Mouse (Mus musculus) macrophage (primary cell): ENCODE measurements around the gene Crabp1. TPM values are rescaled to one million over a fixed set of nuclear protein-coding genes. Genes with fewer than 3 reads are reported as not detected.

Experiments used
- H3K27ac ChIP-seq: fragments of 350-480 bp; formaldehyde crosslinking; 2 replicates; pipeline ENCODE4 v1.9.0; 2021
- H3K36me3 ChIP-seq: fragments of 350-480 bp; formaldehyde crosslinking; 2 replicates; pipeline ENCODE4 v1.9.0; 2021; ENCODE audit errors: inconsistent target
- H3K4me3 ChIP-seq: fragments of 350-480 bp; formaldehyde crosslinking; 2 replicates; pipeline ENCODE4 v1.9.0; 2021; ENCODE audit errors: inconsistent target
- H3K79me2 ChIP-seq: fragments of 350-480 bp; formaldehyde crosslinking; 2 replicates; pipeline ENCODE4 v1.9.0; 2021; ENCODE audit errors: inconsistent target
- WGBS: methylation state at CpG from one replicate; pipeline ENCODE4 v1.1.7; 2026; ENCODE audit warnings: inconsistent platforms; ENCODE audit not compliant: missing documents; 5-methylcytosine and 5-hydroxymethylcytosine counted together
- polyA plus RNA-seq: library from polyadenylated mRNA; stranded (reverse); fragments of 250-400 nt; gene quantifications from 3 replicates; pipeline ENCODE4 v1.2.4, GENCODE M21; 2018; ENCODE audit warnings: inconsistent platforms

The Crabp1 gene
- polyA plus RNA-seq, 1 experiment from 2014 or later: not detected

DNA sequence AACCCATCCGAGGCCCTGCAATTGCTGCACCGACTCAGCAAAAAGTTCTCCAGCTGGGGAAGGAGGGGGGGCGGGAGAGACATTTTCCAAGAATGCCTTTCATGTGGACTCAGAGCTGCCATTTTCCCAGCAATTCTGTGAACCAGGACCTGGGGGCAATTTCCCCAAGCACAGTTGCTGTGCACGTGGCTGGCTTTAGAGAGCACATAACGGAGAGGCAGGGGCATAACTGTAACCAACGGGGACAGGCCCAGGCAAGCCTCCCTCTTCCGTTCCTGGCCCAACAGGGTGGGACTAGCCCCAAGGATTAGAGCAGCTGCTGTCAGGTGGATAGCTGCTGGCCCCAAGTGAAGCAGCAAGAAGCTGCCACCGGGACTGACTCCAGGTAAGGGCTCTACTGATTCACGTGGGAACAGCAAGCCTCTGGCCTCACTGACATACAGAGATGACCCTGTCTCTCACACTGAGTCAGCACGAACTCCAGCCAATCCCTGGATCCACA lies 37.0 kb downstream of the Crabp1 start:
- no peaks in the 10 kb centered on the region for H3K79me2 ChIP-seq
- WGBS: 72% methylated on average over 10 of the region's 10 CpGs
- no peak overlapping the region for H3K4me3 ChIP-seq

GRCm38 (mm10) chr9:54802749-54803679 lies 38.5 kb downstream of the Crabp1 start:
- Histone ChIP-seq H3K79me2 (no peaks in the 10 kb centered on the region), H3K4me3 (no peak overlapping the region), H3K36me3 (no peaks in the 10 kb centered on the region), H3K27ac (no peak overlapping the region)
- WGBS: 86% methylated on average over 6 of the region's 6 CpGs

More for the DNA sequence above, 37.0 kb downstream of the Crabp1 start:
- Histone ChIP-seq H3K36me3 (no peaks in the 10 kb centered on the region), H3K27ac (no peak overlapping the region)

DNA sequence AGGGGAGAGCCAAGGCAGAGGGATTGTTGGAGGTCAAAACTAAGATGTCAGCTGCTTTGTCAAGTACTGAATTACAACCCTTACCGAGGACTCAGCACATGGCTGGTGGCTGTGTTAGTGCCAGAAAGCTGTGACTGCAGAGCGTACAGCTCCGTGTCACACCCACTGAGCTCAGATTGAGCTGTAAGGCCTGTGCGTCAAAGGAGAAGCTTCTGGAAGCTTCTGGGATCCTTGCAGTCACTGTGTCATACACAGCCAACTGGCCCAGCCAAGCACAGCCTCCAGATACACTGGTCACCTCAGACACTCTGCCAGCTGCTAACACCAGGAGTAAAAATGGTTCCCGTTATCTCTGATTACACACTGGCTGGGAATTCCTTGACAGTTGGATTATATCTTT lies 39.8 kb downstream of the Crabp1 start:
- no peaks in the 10 kb centered on the region for H3K79me2 ChIP-seq
- no peak overlapping the region for H3K27ac ChIP-seq
- no peaks in the 10 kb centered on the region for H3K36me3 ChIP-seq
- no peak overlapping the region for H3K4me3 ChIP-seq
- WGBS: 91% methylated on average over 5 of the region's 5 CpGs

DNA sequence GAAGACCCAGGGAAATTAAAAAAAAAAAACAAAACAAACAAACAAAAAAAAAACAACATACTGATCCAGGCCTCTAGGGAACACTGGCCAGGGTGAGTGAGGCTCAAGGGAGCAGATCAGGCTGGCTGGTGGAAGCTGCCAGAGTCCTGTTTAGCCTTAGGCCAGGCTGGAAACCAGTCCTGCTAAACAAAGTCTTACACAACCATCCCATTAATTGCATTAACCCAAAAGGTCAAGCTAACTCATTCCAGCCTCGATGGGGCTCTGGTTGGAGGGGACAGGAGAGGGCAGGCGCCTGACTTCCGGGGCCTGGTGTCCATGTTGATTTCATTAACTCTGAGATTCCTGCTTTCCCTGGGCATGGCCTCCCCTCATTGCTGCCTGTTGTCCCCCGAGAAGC lies 43.2 kb downstream of the Crabp1 start:
- no peak overlapping the region for H3K27ac ChIP-seq
- H3K36me3 ChIP-seq: no peaks in the 10 kb centered on the region
- no peaks in the 10 kb centered on the region for H3K79me2 ChIP-seq
- 91% methylated on average over 4 of the region's 4 CpGs for WGBS
- no peak overlapping the region for H3K4me3 ChIP-seq

DNA sequence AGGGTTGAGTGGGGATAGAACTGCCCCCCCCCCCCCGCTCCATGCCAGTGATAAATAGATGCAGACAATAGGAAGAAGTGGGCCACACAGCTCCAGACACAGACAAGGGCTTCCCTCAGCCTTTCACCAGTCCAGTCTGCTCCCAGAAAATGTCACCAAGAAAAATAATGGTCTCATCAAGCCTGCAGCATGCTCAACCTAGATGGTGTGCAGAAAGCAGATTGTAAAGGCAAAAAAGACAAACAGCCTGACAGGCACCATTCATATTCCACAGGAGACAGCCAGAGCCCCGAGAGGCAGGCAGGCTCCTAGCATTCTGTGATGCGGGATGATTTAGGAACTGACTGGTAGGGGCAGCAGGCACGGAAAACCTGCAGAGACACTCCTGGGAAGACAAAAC lies 45.4 kb downstream of the Crabp1 start:
- whole genome bisulfite sequencing: 63% methylated on average over 4 of the region's 4 CpGs
- Histone ChIP-seq H3K79me2 (no peaks in the 10 kb centered on the region), H3K4me3 (no peak overlapping the region), H3K36me3 (no peaks in the 10 kb centered on the region), H3K27ac (no peak overlapping the region)

DNA sequence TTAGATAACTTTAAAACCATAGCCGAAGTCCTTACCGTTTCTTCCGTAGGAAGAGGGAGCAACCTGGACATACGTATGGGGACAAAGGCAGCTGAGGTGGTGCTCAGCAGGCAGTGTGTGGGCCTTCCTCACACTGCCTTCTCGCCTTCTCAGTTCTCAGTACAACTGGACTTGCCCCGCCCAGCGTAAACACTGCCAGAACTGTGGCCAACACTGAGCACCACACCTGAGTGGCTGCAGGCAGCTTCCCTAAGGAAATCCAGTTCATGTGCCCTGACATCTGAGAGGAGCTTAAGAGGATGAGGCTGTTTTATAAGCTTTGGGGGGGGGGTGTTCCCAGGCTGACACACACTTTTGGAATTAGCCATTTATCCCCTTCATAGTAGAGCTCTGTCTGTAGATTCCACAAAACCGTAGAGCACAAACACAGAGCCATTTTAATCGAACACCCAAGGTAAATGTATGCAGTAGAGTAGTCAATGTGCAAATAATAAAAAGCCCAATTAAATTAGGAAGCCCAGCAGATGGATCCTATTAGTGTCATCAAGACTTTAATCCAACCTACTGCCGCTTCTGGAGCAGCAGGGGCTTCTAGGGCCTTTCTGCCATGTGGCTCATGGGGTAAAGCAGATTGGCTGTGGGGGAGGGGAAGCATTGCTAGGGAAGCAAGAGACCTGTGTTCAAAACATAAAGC lies 52.1 kb downstream of the Crabp1 start:
- no peaks in the 10 kb centered on the region for H3K79me2 ChIP-seq
- no peak overlapping the region for H3K4me3 ChIP-seq
- WGBS: 85% methylated on average over 10 of the region's 10 CpGs
- no peak overlapping the region for H3K27ac ChIP-seq
- H3K36me3 ChIP-seq: no peaks in the 10 kb centered on the region

DNA sequence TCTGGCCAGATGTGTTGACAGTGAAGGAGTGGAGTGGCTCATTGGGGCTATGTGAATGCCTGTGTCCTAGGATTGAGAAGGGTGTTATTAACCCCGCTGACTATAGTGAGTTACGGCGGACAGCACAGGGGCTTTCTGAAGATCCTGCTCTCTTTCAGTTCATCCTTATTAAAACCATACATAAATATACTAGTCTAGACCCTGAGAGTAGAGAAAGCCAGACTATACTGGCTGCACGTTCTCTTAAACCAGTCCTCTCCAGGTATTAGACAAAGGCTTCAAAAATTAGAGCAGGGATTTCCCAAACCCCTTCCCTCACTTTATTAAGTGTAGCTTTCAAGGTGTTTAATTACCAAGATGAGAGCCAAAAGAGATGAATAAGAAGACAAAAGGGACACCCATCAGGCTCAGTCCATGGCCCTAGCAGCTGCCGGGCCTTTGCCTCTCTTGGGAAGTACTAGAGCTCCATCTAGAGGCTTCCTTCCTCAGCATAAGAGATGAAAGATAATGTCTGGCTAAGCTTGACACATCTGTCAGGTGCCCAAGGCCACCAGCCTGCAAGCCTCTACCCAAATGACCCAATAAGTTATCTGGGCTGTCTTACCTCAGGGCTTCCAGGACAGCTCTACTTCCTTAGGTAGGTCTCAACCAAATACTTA lies 57.0 kb downstream of the Crabp1 start:
- H3K36me3 ChIP-seq: no peaks in the 10 kb centered on the region
- H3K79me2 ChIP-seq: no peaks in the 10 kb centered on the region
- no peak overlapping the region for H3K27ac ChIP-seq
- WGBS: 69% methylated on average over 5 of the region's 5 CpGs
- no peak overlapping the region for H3K4me3 ChIP-seq

Other genes starting within 250 kb of the Crabp1 start
- gene Sh2d7, start 225.8 kb upstream of the Crabp1 start, polyA plus RNA-seq: not detected in 3 replicates
- 2.2 to 2.4 TPM (median 2.3 TPM) in 3 replicates for gene Cib2, start 204.5 kb upstream of the Crabp1 start, polyA plus RNA-seq
- gene Idh3a, start 178.4 kb upstream of the Crabp1 start, polyA plus RNA-seq: 15.2 to 61.4 TPM (median 20.5 TPM) in 3 replicates
- gene Acsbg1, start 102.9 kb upstream of the Crabp1 start, polyA plus RNA-seq: not detected in 3 replicates
- 0.11 to 0.69 TPM (median 0.31 TPM) in 3 replicates for gene Dnaja4, start 65.9 kb upstream of the Crabp1 start, polyA plus RNA-seq
- 42.4 to 61.6 TPM (median 42.5 TPM) in 3 replicates for gene Wdr61, start 30.2 kb upstream of the Crabp1 start, polyA plus RNA-seq
- gene Ireb2, start 99.0 kb downstream of the Crabp1 start, polyA plus RNA-seq: 14.5 to 26.7 TPM (median 24.9 TPM) in 3 replicates
- gene Hykk, start 152.5 kb downstream of the Crabp1 start, polyA plus RNA-seq: 0.05 to 0.30 TPM (median 0.21 TPM) in 3 replicates
- gene Psma4, start 186.0 kb downstream of the Crabp1 start, polyA plus RNA-seq: 158 to 208 TPM (median 197 TPM) in 3 replicates
- not detected in 3 replicates for gene AY074887, start 186.2 kb downstream of the Crabp1 start, polyA plus RNA-seq
- not detected in 3 replicates for gene Chrna5, start 216.1 kb downstream of the Crabp1 start, polyA plus RNA-seq